Mouse (Mus musculus) left cerebral cortex, postnatal 36 days (tissue): ENCODE measurements at regions not wholly inside any gene's neighbourhood (a gene's known extent, or its start where the extent isn't known, plus 50 kb on each side); places are given as distances from the start of the nearest gene placed in this dataset.

ENCODE experiments used
- DNase-seq, 2 experiments: peaks; one replicate each; pipeline ENCODE4 v3.0.0; 2021 to 2022; ENCODE audit warnings: low spot score in 2 of 2, mixed read lengths in 1 of 2
- intact Hi-C: fragments of 180-260 bp; cut with DNase I; formaldehyde crosslinking; loops from one replicate; pipeline ENCODE4 v1.15.1; 2025

DNA sequence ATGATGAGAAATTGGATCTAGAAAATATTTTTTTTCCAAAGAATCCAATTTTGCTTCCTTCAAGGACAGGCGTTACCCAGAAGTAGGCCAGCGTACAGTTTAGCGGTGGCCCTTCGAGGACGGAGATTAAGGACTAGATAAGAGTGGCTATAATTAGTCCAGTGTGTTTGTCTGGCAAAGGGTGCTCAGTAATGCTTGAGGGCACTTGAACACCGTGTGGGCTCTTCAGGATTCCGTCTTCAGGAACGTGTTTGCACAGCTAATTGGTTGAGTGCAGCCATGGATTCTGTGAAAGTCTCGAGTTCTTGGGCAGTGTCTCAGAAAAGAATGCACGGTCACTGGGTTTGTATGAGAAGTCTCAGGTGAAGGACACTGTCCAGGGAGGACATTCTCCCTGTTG is 149.7 kb upstream of the 3110018I06Rik start:
- no peak for DNase-seq
- intact Hi-C loops, result no loop called here

DNA sequence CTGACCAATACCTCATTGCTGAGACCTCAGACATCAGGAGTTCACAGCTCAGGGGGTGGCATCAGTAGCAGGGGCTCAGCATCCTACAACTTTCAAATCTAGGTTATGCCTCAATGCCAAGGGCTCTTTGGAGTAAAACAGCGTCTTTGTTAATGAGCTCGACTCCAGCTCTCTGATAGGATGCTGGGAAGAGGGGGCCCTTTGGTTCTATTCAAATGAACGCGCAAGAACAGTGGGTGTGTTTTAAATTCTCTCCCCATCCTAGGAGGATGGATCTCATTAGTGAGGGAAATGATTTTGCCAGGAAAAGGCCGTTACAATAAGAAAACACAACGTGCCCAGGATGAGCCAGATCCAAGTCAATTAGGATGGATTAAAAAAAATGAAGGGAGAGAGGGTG is 132.2 kb upstream of the 3110018I06Rik start:
- DNase-seq, result no peak
- intact Hi-C loops, result no loop called here

DNA sequence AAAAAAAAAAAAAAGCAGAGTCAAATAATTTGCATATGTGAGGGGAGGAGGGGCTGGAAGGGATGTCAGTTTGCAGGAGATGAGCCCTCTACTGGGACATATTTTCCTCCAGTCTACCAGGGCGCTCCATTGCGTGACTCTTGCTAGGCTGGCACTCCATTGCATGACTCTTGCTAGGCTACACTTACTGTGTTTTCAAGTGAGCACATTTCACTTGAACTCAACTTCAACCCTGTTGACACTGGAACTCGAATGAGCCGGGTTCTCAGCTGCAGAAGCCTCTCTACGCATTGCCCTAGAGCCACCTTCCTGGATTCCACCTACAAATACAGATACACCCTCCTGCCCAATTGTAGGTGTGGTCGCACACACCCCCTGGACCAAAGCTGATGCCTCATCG is 131.5 kb upstream of the 3110018I06Rik start:
- no peak for DNase-seq
- intact Hi-C loops, result no loop called here

DNA sequence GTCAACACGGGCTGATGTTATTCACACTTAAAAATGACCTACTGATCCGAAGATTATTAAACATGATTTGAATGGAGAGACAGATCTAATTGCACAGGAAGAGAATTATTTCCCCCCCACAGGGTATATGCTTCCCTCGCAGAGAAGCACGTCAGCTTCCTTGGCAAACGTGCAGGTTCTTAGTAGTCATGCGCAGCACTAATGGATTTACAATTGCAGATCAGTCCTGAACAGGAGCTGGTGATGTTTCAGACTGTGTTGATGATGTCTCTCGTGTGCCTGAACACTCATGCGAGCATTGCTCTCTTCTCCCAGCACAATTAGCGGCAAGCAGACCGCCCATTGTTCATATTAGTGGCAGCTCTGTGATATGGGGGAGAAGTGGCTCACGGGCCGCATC is 127.9 kb upstream of the 3110018I06Rik start:
- intact Hi-C loops, result no loop called here
- DNase-seq, result no peak

DNA sequence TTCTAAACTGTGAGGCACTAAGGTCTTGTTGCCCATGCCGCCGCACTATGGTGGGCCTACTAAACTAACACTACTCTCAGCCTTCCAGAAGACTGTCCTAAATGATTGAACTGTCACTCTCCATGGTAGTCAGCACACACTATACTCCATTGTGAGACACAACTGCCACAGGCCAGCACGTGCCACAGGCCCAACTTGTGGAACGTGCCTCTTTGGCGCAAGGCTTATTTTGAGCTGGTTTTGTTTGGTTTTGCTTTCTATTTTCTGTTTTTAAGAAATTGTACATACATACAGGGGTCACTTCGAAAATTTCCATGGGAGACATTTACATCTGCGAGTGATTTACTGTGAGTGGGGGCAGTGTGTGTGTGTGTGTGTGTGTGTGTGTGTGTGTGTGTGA is 126.8 kb upstream of the 3110018I06Rik start:
- DNase-seq, result no peak
- intact Hi-C loops, result no loop called here

DNA sequence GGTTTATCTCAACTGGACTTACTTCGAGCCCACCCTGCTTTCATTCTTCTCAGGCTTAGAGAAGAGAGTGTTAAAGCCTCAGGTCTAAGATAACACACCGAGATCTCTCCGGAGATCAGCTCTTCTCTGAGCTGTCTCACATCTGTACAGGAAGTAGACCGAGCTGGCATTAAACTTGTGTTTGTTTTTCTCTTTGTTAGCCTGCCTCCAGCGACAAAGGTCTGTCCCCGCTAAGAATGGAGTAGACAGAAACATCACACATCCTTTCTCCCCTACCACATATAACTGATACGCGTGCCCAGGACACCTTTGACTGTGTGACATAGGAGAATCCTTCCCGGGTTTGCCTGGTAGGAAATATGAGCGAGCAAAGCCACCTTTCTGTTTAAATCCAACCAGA is 126.3 kb upstream of the 3110018I06Rik start:
- no peak for DNase-seq
- intact Hi-C loops, result no loop called here

DNA sequence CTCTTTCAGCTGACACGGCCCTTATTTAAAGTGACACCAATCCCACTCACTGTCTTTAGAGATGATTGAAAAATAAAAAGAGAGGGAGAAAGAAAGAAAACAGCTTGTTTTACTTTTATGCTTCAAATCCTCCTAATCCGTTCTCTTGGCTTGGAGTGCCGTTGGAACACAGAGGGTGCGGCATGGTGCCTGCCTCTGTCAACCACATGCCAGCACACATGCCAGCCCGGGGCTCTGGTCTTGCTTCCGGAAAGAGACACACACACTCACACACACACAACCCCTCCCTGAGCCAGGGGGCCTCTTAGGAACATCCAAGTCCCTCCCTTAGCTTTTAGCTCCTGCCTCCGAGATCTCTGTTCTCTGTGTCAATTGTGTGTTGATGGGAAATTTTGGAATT is 116.2 kb upstream of the 3110018I06Rik start:
- intact Hi-C loops, result no loop called here
- DNase-seq, result no peak

DNA sequence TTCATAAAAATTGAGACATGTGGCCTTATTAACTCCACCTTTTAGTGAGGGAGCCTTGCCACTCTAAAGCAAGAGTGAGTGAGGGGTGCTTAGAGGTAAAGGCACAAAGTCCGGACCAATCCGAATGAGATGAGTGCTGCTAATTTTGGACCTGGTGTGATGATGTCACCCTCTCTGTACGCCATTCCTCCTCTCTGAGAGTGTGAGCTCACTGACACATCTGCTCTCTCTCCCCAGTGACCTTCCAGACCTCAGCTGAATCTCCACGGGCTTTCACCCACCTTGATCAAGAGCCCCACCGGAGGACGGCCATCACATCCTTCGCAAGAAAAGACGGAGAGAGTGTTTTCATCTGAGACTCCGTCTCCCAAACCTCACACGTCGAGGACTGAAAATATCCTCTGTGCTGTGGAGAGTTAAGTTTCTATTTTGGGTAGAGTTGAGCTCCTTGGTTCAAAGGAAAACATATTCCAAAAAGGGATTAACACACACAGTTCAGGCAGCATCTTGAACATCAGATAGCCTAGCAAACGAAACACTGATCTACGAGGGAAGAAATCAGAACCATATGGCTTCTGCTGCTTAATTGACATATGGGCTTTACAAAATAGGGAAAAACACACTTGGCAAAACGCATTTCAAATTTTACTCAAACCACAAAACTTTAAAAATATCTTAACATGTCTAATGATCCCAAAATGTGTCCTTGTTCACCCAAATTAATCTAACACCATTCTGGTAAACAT is 96.2 kb upstream of the 3110018I06Rik start:
- intact Hi-C loops, result no loop called here
- no peak for DNase-seq

DNA sequence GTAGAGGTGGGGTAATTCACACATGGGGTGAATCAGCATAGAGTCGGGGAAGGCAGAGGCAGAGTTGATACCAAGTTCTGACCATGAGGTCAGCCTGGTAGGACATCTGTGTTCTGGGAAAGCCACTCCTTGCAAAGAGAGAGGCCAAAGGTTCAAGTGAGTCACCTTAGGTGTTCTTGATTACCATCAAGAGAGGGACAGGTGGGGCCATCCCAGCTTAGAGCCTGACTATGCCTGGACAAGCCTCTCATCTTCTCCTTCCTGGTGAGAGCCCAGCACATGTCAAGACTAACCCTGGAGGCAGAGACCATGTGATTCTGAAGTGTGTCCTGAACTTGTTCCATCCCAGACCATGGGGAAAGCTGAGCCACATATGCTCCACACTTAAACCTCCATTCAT is 94.0 kb upstream of the 3110018I06Rik start:
- DNase-seq, result no peak
- intact Hi-C loops, result no loop called here

DNA sequence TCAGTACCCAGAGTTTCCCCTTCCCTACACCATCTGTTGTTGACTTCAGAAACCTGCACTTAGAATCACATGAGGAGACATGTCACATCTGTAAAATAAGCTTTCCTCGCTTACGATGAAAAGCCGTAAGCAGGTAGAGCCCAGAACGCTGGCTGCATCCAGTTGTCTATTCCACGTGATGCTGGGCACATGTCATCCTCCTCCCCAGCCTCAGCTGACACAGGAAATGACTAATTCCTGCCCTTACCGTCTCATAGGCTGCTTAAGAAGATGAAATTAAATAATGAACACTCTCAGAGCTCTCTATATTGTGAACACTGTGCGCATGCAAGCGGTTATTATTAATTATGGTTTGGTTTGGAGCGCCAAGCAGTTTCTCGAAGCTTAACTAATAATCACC is 83.6 kb upstream of the 3110018I06Rik start:
- intact Hi-C loops, result no loop called here

DNA sequence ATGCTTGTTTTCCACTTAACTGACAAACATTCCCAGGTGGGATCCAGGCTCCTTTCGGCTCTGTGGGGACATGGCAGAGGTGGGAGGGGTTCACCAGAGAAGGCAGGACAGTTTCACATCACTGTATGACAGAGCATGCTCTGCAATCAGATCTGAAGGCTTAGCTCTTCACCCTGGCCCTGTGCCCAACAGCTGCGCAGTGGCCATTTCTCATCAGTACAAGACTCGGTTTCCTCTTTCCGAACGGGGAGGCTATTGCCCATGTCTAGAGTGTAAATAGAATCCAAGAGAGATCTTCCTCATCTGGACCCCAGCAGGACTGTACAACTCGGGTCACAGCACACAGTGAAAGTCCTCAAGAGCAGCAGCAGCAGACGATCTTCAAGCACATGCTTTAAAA is 64.5 kb upstream of the 3110018I06Rik start:
- intact Hi-C loops, result no loop called here
- no peak for DNase-seq

More for the DNA sequence above, 83.6 kb upstream of the 3110018I06Rik start:
- DNase-seq, result no peak

DNA sequence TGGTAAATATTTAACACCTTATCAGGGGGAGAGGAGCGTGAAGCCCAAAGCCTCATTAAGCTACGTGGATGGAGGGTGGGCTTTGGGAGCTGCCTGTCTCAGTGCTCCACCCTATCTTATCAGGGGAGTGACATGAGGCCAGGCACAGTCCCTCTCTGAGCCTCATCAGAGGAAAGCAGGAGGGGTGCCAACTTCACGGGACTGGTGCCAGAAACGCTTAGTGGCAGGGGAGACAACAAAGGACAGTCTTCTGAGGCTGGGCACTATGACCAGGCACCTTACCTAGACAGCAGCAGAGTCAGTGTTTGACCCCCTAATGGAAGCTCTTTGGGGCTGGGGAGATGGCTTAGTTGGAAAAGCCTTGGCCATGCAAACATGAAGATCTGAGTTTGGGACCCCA is 49.9 kb upstream of the 3110018I06Rik start:
- intact Hi-C loops, result no loop called here
- DNase-seq, result no peak
